Mouse (Mus musculus): ENCODE measurements at regions not wholly inside any gene's neighbourhood (a gene's known extent, or its start where the extent isn't known, plus 50 kb on each side); places are given as distances from the start of the nearest gene placed in this dataset.

GRCm38 (mm10) chr3:54993761-54994160 lies 61.5 kb downstream of the Ccna1 start:
- DNase-seq (ENCODE audit: low read depth, low spot score): no peak

- DNase-seq (ENCODE audit: low read depth, low spot score): no peak
Measured at GRCm38 (mm10) chr3:54990073-54990472, 65.2 kb downstream of the Ccna1 start.

GRCm38 (mm10) chr3:54989358-54989757 lies 65.9 kb downstream of the Ccna1 start:
- peak; percentile 53 for DNase-seq (ENCODE audit: low read depth, low spot score)

- DNase-seq (ENCODE audit: low read depth, low spot score): no peak
Measured at GRCm38 (mm10) chr3:54981488-54981887, 65.8 kb upstream of the Sertm1 start.

GRCm38 (mm10) chr3:54980312-54980711 lies 64.6 kb upstream of the Sertm1 start:
- DNase-seq (ENCODE audit: low read depth, low spot score): no peak

GRCm38 (mm10) chr3:54965512-54965911 lies 49.8 kb upstream of the Sertm1 start:
- no peak for DNase-seq (ENCODE audit: low read depth, low spot score)

Data from 3T3-L1 (cell line).